Mouse (Mus musculus) cerebellum, postnatal 36 days (tissue): ENCODE measurements around the gene Myo1g.
A peak's percentile ranks its signal among the peaks of the same experiment; 100 is the strongest.

ENCODE experiments used
- DNase-seq, 2 experiments: peaks; one replicate each; pipeline ENCODE4 v3.0.0; 2021 to 2022; ENCODE audit warnings: mixed read lengths in 2 of 2

Gene Myo1g

DNA sequence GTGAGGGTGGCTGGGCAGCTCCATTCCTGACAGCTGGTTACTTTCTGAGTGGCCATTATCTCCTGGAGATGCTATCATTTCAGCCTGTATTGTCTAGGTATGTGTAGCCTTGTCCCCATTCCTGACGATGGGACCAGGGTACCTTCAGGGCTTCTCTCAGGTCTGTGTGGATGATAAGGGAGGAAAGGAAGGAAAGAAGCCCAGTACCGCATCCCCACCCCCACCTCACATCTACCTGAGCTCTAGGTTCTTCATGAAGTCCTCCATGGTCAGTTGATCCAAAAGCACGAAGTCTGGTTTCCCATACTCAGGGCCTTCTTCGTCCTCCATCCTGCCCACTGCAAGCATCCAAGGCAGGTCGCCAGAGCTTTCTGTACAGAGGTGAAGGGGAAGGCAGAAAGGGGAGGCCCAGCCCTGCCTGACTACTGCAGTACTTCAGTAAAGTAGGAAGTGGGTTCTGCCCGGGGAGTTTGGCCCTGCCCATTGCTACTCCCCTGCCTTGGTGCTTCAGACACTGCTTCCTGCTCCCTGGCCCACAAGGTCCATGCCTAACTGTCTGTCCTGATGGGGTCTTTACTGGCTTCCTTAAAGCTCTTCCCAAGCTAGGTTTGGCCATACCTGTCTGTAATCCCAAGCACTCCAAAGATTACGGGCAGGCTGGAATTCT lies at the start of gene Myo1g:
TSS of gene Myo1g (minus strand) at position 459 of the 667 bp plus-strand sequence.
- no peak for DNase-seq

- DNase-seq, result no peak
Measured at GRCm38 (mm10) chr11:6569410-6569777, 48.6 kb upstream of the Myo1g start.

GRCm38 (mm10) chr11:6568584-6569409 lies 48.0 kb upstream of the Myo1g start:
- DNase-seq, result peak; percentile 49 to 52

- DNase-seq, result no peak
Measured at GRCm38 (mm10) chr11:6567951-6568350, 47.2 kb upstream of the Myo1g start.

DNA sequence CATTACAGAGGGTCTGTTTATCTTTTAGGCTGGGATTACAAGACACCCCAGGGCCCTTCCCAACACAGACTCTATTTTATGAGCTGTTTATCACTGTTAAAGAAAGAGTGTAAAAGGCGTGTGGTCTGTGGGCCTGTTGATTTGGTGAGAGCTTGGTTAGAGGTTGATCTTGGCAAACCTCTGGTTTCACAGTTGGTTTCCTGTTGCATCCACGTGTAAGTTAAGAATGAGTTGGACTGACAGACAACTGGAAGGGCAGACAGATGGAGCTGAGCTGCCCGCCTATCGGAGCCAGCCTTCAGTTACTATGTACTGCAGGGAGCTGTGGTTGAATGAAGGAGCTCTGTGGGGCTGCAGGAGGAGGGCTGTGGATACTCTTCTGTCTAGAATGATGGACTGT lies 45.7 kb upstream of the Myo1g start:
- no peak for DNase-seq

GRCm38 (mm10) chr11:6563201-6563600 lies 42.4 kb upstream of the Myo1g start:
- no peak for DNase-seq

DNA sequence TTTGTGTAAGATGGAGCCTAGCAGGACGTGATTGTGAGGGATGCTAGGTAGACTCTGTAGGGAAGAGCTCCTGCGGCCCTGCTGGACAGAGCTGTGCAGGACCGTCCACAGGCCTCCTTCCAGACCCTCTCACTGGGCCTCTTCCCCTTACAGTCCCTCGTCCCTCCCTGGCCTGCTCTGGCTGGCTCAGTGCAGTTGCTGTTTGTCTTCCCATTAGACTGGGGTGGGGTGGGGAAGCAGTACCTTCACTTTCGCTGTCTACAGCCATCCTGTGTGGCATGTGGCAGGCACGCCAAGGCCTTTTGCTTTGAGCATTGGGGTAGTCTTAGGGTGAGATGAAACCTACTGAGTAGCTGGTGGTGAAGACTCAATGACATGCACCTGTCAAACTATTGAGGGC lies 41.6 kb upstream of the Myo1g start:
- no peak for DNase-seq

DNA sequence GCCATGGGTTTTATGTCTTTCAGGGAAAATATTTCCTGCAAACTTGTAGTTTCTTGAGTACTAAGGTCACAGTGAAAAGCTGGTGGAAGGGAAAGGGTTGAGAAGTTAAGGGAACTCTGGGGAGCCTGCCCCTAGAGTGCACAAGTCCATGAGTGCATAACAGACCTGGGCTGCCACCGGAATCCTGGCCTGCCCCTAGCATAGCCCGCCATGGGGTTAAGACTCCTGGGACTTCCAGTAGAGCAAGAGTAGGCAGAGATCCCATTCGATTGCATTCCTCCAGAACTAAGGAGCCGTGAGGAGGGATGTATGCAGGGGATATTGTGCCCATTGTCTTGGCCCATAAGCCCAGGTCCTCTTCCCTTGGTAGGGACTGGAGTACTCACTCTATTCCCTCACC lies 40.7 kb upstream of the Myo1g start:
- no peak for DNase-seq

DNA sequence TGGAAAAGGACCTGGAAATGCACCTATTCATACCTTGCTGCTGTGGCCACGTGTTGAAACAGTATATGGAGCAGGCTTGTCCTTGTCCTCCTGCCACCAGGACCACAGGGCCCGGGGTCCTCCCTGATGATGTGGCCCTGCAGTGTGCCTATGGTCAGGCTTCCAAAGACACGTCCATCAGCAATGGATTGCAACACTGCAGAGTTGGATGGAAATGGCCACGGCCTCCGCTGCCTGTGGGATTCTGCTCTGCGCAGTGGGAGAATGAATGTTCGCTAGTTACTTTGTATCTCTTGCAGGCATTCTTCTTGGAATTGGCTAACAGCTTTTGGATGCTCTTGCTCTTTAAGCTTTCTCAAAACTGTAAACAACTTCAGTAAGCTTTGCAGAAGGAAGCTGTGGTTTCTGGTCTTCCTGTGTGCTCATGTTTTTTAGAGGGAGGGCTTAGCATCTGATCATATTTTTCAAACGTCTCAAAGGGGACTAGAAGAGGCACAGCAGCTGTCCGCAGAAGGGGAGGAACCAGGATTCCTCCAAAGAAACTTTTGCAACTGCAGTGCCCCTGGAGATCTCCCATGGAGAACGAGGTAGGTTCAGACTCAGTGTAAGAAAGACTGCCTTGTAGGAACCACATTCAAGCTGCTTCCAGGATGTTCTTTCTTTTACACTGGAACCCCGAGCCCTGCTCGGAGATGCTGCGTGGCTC lies 40.0 kb upstream of the Myo1g start:
- DNase-seq, result no peak

DNA sequence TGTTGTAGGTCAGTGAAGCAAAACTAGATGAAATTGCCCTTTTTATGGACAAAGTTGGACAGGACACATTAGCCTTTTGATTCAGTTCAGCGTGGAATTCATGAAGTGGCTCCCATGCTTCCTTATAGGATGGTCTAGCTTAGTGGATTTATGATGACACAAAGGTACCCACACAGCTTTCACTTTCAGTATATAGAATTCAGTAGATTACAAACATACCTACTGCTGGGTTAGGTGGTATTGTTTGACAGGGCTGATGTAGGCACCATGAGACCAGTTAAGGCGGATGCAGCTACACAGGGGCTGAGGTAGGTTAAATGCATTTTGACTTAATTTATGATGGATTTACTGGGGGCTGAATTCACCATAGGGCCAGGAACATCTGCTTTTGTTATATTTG lies 39.2 kb upstream of the Myo1g start:
- no peak for DNase-seq

DNA sequence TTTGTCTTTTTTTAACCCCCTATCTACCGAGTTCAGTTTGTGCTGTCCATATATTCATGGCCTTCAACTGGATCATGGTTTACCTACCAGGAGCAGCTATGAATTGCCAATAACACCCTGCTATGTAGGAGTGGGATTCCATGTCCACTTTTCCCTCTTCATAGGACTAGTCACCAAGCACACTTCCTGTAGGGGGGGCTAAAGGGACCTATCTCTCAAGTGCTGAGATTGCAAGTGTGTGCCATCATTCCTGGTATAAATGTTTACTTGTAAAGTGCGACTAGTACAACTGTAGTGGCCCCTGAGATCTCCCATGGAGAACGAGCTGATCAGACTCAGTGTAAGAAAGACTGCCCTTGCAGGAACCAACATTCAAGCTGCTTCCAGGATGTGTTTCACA lies 37.5 kb upstream of the Myo1g start:
- DNase-seq, result no peak

GRCm38 (mm10) chr11:6550201-6550600 lies 29.4 kb upstream of the Myo1g start:
- DNase-seq, result no peak

GRCm38 (mm10) chr11:6549770-6550169 lies 29.0 kb upstream of the Myo1g start:
- no peak for DNase-seq

DNA sequence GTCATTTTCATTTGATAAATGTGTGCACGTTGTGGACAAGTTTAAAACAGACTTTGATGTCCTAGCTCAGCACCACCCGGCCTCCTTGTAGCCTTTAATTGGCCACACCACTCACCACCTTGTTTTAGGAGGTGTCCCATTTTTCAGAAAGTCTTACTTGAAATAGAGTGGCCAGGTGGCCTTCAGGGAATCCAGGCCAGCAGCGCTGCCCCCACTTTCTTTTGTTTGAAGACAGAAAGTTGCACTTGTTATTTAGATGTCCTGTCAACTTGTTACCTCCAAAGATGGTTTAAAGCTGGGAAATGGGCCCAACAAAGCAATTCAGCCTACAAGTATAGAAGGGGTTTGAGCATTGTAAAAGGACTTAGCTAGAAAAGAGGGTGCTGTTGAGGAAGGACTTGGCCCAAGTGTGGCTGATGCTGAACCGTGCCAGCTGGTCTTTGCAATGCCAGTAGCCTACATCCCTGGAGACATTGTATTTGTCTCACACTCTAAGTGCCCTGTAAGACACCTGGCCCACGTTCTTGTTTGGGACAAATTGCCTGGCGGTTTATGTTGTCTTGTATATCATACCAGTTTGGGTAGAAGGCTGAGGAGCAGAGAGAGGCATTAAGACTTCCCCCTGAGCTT lies 27.0 kb upstream of the Myo1g start:
- DNase-seq, result no peak

DNA sequence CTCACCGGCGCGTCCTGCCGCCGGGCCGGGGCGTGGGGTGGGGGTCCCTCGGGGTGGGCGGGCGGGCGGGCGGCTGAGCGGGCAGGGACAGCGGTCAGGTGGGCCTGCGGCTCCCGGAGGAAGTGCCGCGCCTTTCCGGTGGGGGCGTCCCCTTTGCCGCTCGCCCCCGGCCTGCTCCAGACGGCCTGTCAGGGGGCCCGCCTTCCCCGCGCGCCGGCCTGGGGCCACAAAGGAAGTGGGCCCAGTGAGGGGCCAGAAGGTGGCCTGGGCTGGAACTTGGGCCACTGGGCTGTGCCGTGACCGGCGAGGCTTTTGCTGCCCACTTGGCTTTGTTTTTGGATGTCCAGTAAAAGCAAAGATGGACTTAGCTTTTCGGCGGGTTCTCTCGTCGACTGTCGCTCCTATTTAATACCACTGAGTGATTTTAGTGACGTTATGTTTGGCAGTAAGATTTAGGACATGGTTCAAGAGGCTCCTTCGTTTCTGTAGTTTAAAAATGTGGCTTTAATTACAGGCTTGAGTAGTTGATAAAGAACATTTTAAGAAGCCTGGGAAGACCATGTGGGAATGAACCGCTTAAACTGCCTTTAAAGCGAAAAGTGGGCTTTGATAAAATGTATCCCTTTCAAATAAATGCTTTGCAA lies 26.4 kb upstream of the Myo1g start:
- DNase-seq, result peak; percentile 49 to 50

DNA sequence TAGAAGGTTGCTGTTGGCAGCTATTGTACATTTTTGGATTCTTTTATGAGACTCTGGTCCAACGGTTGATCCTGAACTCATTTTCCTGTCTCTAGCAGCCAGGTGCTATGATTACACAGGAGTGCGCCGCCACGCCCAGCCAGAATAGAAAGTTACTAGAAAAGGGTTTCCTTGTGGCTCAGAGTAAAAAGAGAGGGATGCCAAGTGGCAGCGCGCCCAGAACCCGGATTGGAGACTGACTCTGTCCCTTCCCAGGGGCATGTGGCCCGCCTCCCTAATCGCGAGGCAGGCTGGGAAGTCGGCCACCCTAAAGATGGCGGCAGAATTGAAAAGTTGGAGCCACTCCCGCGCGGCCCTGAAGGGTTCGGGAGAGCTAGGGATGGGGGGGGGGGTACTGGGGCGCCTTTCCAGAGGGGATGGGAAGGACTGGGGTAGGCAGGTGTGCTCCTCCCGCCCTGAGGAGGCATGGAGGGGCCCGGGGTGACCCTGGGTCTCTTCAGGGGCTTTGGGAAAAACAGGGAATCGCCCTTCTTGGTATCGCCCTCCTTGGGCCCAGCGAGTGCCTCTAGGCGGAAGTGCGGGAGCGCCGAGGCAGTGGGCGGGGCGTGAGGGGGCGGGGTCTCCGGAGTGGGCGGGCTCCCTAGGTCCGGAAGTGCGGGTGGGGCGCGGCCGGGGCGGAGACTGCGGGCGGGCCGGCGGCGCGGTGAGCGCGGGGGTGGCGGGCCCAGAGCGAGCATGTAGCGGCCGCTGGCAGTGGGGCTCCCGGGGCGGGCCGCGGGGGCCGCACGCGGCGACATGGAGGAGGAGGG lies 25.6 kb upstream of the Myo1g start, which contains the start of gene Ccm2:
TSS of gene Ccm2 (plus strand) at position 683 of the 809 bp plus-strand sequence.
- DNase-seq, result peak; percentile 98 to 99

- DNase-seq, result no peak
Measured at GRCm38 (mm10) chr11:6545857-6546192, 25.1 kb upstream of the Myo1g start.

- DNase-seq, result no peak
Measured at GRCm38 (mm10) chr11:6545186-6545856, 24.6 kb upstream of the Myo1g start.

DNA sequence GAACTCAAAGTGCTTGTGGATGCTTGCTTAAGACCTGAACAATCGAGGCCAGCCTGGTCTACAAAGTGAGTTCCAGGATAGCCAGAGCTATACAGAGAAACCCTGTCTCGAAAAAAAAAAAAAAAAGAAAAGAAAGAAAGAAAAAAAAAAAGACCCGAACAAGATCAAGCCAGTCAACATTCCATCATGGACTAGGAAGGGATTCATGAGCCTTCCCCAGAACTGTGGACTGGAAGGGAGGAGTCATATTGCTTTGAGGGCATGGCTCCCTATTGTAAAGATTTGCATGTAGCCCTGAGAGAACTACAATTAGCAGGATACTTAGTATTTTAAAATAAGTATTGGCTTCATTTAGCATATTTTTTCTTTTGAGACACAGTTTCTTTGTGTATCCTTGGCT lies 23.9 kb upstream of the Myo1g start:
- DNase-seq, result no peak

- no peak for DNase-seq
Measured at GRCm38 (mm10) chr11:6530746-6531145, 10.0 kb upstream of the Myo1g start.

GRCm38 (mm10) chr11:6529961-6530360 lies 9.2 kb upstream of the Myo1g start:
- no peak for DNase-seq
